Mouse (Mus musculus): ENCODE results near the gene Gm28051. TPM values are rescaled to one million over a fixed set of nuclear protein-coding genes. Genes with fewer than 3 reads are reported as not detected.

Gene Gm28051
- total and polyA plus RNA-seq, 3 experiments = not detected

DNA sequence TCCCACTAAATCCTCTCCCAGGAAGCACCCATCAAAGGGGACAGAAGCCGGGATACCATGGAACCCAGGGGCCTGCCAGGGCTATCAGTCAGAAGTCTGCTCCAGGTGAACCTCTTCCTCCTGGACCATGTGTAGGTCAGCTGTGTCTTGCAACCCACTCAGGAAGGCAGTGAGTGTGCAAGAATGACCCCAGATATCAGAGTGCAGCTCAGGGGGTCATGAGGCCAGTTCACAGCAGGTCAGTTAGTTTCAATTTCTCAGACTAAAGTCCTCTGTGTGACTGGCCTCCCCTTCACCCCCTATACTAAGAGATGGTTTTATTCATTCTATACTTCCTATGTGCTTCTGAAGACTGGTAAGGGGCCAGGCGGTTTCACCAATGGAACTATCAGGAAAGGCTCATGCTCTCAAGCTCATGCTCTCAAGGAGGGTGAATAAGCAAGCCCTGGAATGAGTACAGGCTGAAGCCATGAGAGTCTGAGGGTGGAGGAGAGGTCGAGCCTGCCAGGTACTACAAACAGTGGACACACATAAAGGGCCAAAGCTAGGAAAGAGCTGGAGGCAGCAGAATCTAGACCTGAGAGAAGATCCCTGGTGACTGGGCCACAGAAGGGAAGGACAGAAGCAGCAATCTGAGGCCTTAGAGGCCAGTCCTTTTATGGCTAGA, 72.7 kb downstream of the Gm28051 start:
- Histone ChIP-seq H3K4me2 (ENCODE audit: insufficient read depth, low read depth, poor library complexity, severe bottlenecking) (no peak overlapping the region), H3K27ac (ENCODE audit: insufficient read depth, low read depth) (no peak overlapping the region), H3K36me3 (replicated peaks in 1 of 2; ENCODE audit: control insufficient read depth in 1 of 2, insufficient read depth in 1 of 2, low read length in 1 of 2) (peaks cover 2 to 84% of the 10 kb centered on the region in 2 experiments), H3K9ac (ENCODE audit: insufficient read depth, low read depth) (no peak overlapping the region), H3K4me1 (ENCODE audit: control insufficient read depth in 1 of 2, insufficient read depth in 2 of 2) (peaks cover 11 to 66% of the 10 kb centered on the region in 2 experiments), H3K9me3 (replicated peaks; ENCODE audit: low read length) (peaks cover 2% of the 10 kb centered on the region), H3K27me3 (replicated peaks) (no peaks in the 10 kb centered on the region), H3K4me3 (replicated peaks in 1 of 3; ENCODE audit: low read depth in 2 of 3, low read length in 2 of 3, poor library complexity in 1 of 3) (no peak overlapping the region), H3K79me2 (replicated peaks; ENCODE audit: control insufficient read depth, extremely low read depth, insufficient read depth, poor library complexity, severe bottlenecking) (peaks cover 10% of the 10 kb centered on the region; the same call in 1 of the 2 replicates)
- TF ChIP-seq MXI1 (IDR thresholded peaks at IDR 0.05; ENCODE audit: low read depth, low read length) = no peak
- TF ChIP-seq UBTF (IDR thresholded peaks at IDR 0.05; ENCODE audit: low read depth, low read length) = no peak
- no peak for TF ChIP-seq CHD2 (IDR thresholded peaks at IDR 0.05; ENCODE audit: low read length)
- TF ChIP-seq HCFC1 (IDR thresholded peaks at IDR 0.05; ENCODE audit: low read depth, low read length) = no peak
- TF ChIP-seq TCF12 (IDR thresholded peaks at IDR 0.05; ENCODE audit: low read depth, low read length) = no peak
- TF ChIP-seq MYC (IDR thresholded peaks at IDR 0.05; ENCODE audit: low read depth, low read length) = no peak
- TF ChIP-seq PAX5 (IDR thresholded peaks at IDR 0.05; ENCODE audit: low read length) = no peak
- no peak for TF ChIP-seq MAX (IDR thresholded peaks at IDR 0.05; ENCODE audit: low read length)
- no peak for TF ChIP-seq ZNF384 (IDR thresholded peaks at IDR 0.05; ENCODE audit: low read depth, low read length)
- no peak for TF ChIP-seq CHD1 (IDR thresholded peaks at IDR 0.05; ENCODE audit: low read depth, low read length)
- no peak for TF ChIP-seq CTCF (conservative IDR thresholded peaks at IDR 0.05 in 1 of 2, IDR thresholded peaks at IDR 0.05 in 1 of 2; ENCODE audit: low read depth in 2 of 2, low read length in 2 of 2)
- no peak for TF ChIP-seq SMC3 (IDR thresholded peaks at IDR 0.05; ENCODE audit: low read depth, low read length)
- TF ChIP-seq RAD21 (IDR thresholded peaks at IDR 0.05; ENCODE audit: low read depth, low read length) = no peak
- no peak for TF ChIP-seq ZC3H11A (IDR thresholded peaks at IDR 0.05; ENCODE audit: low read depth, low read length)
- in situ Hi-C loops (cut with MboI; ENCODE audit: low pct_ligation_motif_present, low pct_unique_long_range_greater_than_20kb, low sequenced_read_pairs) = no loop called here
- dilution Hi-C loops (cut with MboI; ENCODE audit: extremely low pct_ligation_motif_present, extremely low pct_unique_long_range_greater_than_20kb, low sequenced_read_pairs) = no loop called here
- DNase-seq (ENCODE audit: extremely low read depth) = no peak

GRCm38 (mm10) chr12:102683979-102684378, 73.6 kb downstream of the Gm28051 start:
- no peak for DNase-seq (ENCODE audit: extremely low read depth)
- peaks cover 2% of the 10 kb centered on the region for H3K9me3 ChIP-seq (replicated peaks; ENCODE audit: low read length)
- no peak overlapping the region for H3K4me2 ChIP-seq (ENCODE audit: insufficient read depth, low read depth, poor library complexity, severe bottlenecking)
- TF ChIP-seq USF2 (conservative IDR thresholded peaks at IDR 0.05; ENCODE audit: low read depth, low read length) (no peak), JUN (IDR thresholded peaks at IDR 0.05; ENCODE audit: insufficient read depth, low read depth, low read length) (no peak), POLR2A (IDR thresholded peaks at IDR 0.05; ENCODE audit: low read depth, low read length) (no peak), GABPA (IDR thresholded peaks at IDR 0.05; ENCODE audit: insufficient replicate concordance, low read depth, low read length) (no peak)
- H3K4me3 ChIP-seq (replicated peaks in 1 of 3; ENCODE audit: low read depth in 2 of 3, low read length in 2 of 3, poor library complexity in 1 of 3) = no peak overlapping the region
- peaks cover 7% of the 10 kb centered on the region; the same call in 1 of the 2 replicates for H3K79me2 ChIP-seq (replicated peaks; ENCODE audit: control insufficient read depth, extremely low read depth, insufficient read depth, poor library complexity, severe bottlenecking)
- no peak overlapping the region for H3K9ac ChIP-seq (ENCODE audit: insufficient read depth, low read depth)
- H3K27ac ChIP-seq (ENCODE audit: insufficient read depth, low read depth) = no peak overlapping the region
- H3K36me3 ChIP-seq (replicated peaks in 1 of 2; ENCODE audit: control insufficient read depth in 1 of 2, insufficient read depth in 1 of 2, low read length in 1 of 2) = peaks cover 2 to 92% of the 10 kb centered on the region in 2 experiments
- no peaks in the 10 kb centered on the region for H3K27me3 ChIP-seq (replicated peaks)
- peaks cover 8 to 70% of the 10 kb centered on the region in 2 experiments for H3K4me1 ChIP-seq (ENCODE audit: control insufficient read depth in 1 of 2, insufficient read depth in 2 of 2)
- in situ Hi-C loops (cut with MboI; ENCODE audit: low pct_ligation_motif_present, low pct_unique_long_range_greater_than_20kb, low sequenced_read_pairs) = no loop called here
- dilution Hi-C loops (cut with MboI; ENCODE audit: extremely low pct_ligation_motif_present, extremely low pct_unique_long_range_greater_than_20kb, low sequenced_read_pairs) = no loop called here
